Mouse (Mus musculus) CH12.LX (cell line): ENCODE results near the gene Abcd4. TPM values are rescaled to one million over a fixed set of nuclear protein-coding genes. Genes with fewer than 3 reads are reported as not detected.

Experiments used
- DNase-seq: peaks from one replicate; pipeline ENCODE4 v3.0.0-alpha.2; 2013; ENCODE audit errors: extremely low read depth
- H3K27ac ChIP-seq: 2 replicates; pipeline ENCODE4 v1.5.1; 2012; ENCODE audit warnings: low read depth, mild to moderate bottlenecking, control low read depth, moderate library complexity; ENCODE audit not compliant: insufficient read depth
- H3K27me3 ChIP-seq: replicated peaks from 2 replicates; pipeline ENCODE3; 2012; ENCODE audit warnings: inconsistent platforms
- H3K36me3 ChIP-seq, 2 experiments: replicated peaks in 1 of 2; 2 replicates each; pipeline versions ENCODE3 to v1.6.1; 2012; ENCODE audit warnings: inconsistent platforms in 1 of 2, low read length in 1 of 2, mild to moderate bottlenecking in 1 of 2, mixed read lengths in 1 of 2, moderate library complexity in 1 of 2; ENCODE audit not compliant: control insufficient read depth in 1 of 2, insufficient read depth in 1 of 2
- H3K4me1 ChIP-seq, 2 experiments: 2 replicates each; pipeline ENCODE4 v1.6.1; 2012; ENCODE audit warnings: inconsistent platforms in 1 of 2, moderate library complexity in 1 of 2; ENCODE audit not compliant: insufficient read depth in 2 of 2, control insufficient read depth in 1 of 2
- H3K4me2 ChIP-seq: 2 replicates; pipeline ENCODE4 v1.6.1; 2012; ENCODE audit warnings: low read depth, mild to moderate bottlenecking, control low read depth; ENCODE audit not compliant: poor library complexity, insufficient read depth, severe bottlenecking
- H3K4me3 ChIP-seq, 3 experiments: fragments of 150-350 bp in 1 of 3; sonication (generic) in 1 of 3; replicated peaks in 1 of 3; 2 replicates each; pipeline versions ENCODE3 to v1.5.1; 2011 to 2012; ENCODE audit warnings: low read depth in 2 of 3, low read length in 2 of 3, mild to moderate bottlenecking in 2 of 3, moderate library complexity in 2 of 3, control low read depth in 1 of 3, improper control_type of control experiment in 1 of 3, inconsistent platforms in 1 of 3, mixed read lengths in 1 of 3; ENCODE audit not compliant: poor library complexity in 1 of 3
- H3K79me2 ChIP-seq: replicated peaks from 2 replicates; pipeline ENCODE4 v1.6.1; 2012; ENCODE audit warnings: mild to moderate bottlenecking, moderate library complexity; ENCODE audit not compliant: control insufficient read depth, poor library complexity, insufficient read depth, severe bottlenecking; ENCODE audit errors: extremely low read depth
- H3K9ac ChIP-seq: 2 replicates; pipeline ENCODE4 v1.6.1; 2012; ENCODE audit warnings: low read depth, mild to moderate bottlenecking, control low read depth, moderate library complexity; ENCODE audit not compliant: insufficient read depth
- H3K9me3 ChIP-seq: replicated peaks from 2 replicates; pipeline ENCODE3; 2012; ENCODE audit warnings: low read length, inconsistent platforms, mixed read lengths
- BHLHE40 ChIP-seq: IDR thresholded peaks from 2 replicates; pipeline ENCODE4 v1.6.1; 2011; ENCODE audit warnings: mild to moderate bottlenecking, low read depth, low read length, improper control_type of control experiment
- CHD1 ChIP-seq: IDR thresholded peaks from 2 replicates; pipeline ENCODE4 v1.6.1; 2012; ENCODE audit warnings: low read depth, low read length, improper control_type of control experiment, inconsistent platforms
- CHD2 ChIP-seq: IDR thresholded peaks from 2 replicates; pipeline ENCODE4 v1.6.1; 2011; ENCODE audit warnings: low read length, improper control_type of control experiment
- CTCF ChIP-seq, 2 experiments: IDR thresholded peaks in 1 of 2; conservative IDR thresholded peaks in 1 of 2; 2 replicates each; pipeline ENCODE4 v1.5.1; 2011 to 2012; ENCODE audit warnings: low read depth in 2 of 2, low read length in 2 of 2, improper control_type of control experiment in 1 of 2, inconsistent platforms in 1 of 2, mild to moderate bottlenecking in 1 of 2, moderate library complexity in 1 of 2
- E2F4 ChIP-seq: IDR thresholded peaks from 2 replicates; pipeline ENCODE4 v1.6.1; 2011; ENCODE audit warnings: low read depth, low read length, improper control_type of control experiment; ENCODE audit not compliant: insufficient replicate concordance
- ELF1 ChIP-seq: IDR thresholded peaks from 2 replicates; pipeline ENCODE4 v1.6.1; 2014; ENCODE audit warnings: low read depth, mild to moderate bottlenecking, inconsistent platforms, low read length, improper control_type of control experiment
- EP300 ChIP-seq: IDR thresholded peaks from 2 replicates; pipeline ENCODE4 v1.6.1; 2011; ENCODE audit warnings: low read length, improper control_type of control experiment
- ETS1 ChIP-seq: conservative IDR thresholded peaks from 2 replicates; pipeline ENCODE4 v1.6.1; 2012; ENCODE audit warnings: low read depth, mild to moderate bottlenecking, inconsistent platforms, low read length, improper control_type of control experiment, moderate library complexity
- GABPA ChIP-seq: IDR thresholded peaks from 2 replicates; pipeline ENCODE4 v1.6.1; 2012; ENCODE audit warnings: low read depth, low read length, improper control_type of control experiment, inconsistent platforms; ENCODE audit not compliant: insufficient replicate concordance
- HCFC1 ChIP-seq: IDR thresholded peaks from 2 replicates; pipeline ENCODE4 v1.6.1; 2012; ENCODE audit warnings: low read depth, mild to moderate bottlenecking, inconsistent platforms, low read length, improper control_type of control experiment
- IRF4 ChIP-seq: IDR thresholded peaks from 2 replicates; pipeline ENCODE4 v1.6.1; 2014; ENCODE audit warnings: low read depth, mild to moderate bottlenecking, inconsistent platforms, low read length, improper control_type of control experiment
- JUN ChIP-seq: IDR thresholded peaks from 2 replicates; pipeline ENCODE4 v1.6.1; 2011; ENCODE audit warnings: low read depth, mild to moderate bottlenecking, low read length, improper control_type of control experiment, moderate library complexity; ENCODE audit not compliant: insufficient read depth
- JUND ChIP-seq: conservative IDR thresholded peaks from 2 replicates; pipeline ENCODE4 v1.6.1; 2011; ENCODE audit warnings: low read depth, low read length, improper control_type of control experiment
- KAT2A ChIP-seq: IDR thresholded peaks from 2 replicates; pipeline ENCODE4 v1.6.1; 2012; ENCODE audit warnings: low read length, improper control_type of control experiment, inconsistent platforms; ENCODE audit not compliant: insufficient replicate concordance
- MAFK ChIP-seq: IDR thresholded peaks from 2 replicates; pipeline ENCODE4 v1.6.1; 2011; ENCODE audit warnings: low read length, improper control_type of control experiment; ENCODE audit not compliant: insufficient replicate concordance
- MAX ChIP-seq: IDR thresholded peaks from 2 replicates; pipeline ENCODE4 v1.6.1; 2011; ENCODE audit warnings: low read length, improper control_type of control experiment
- MAZ ChIP-seq: IDR thresholded peaks from 2 replicates; pipeline ENCODE4 v1.6.1; 2012; ENCODE audit warnings: low read depth, mild to moderate bottlenecking, inconsistent platforms, low read length, improper control_type of control experiment, moderate library complexity
- MEF2A ChIP-seq: IDR thresholded peaks from 2 replicates; pipeline ENCODE4 v1.6.1; 2014; ENCODE audit warnings: low read depth, mild to moderate bottlenecking, inconsistent platforms, low read length, improper control_type of control experiment, borderline replicate concordance
- MXI1 ChIP-seq: IDR thresholded peaks from 2 replicates; pipeline ENCODE4 v1.6.1; 2011; ENCODE audit warnings: mild to moderate bottlenecking, low read depth, low read length, improper control_type of control experiment
- MYC ChIP-seq: IDR thresholded peaks from 2 replicates; pipeline ENCODE4 v1.6.1; 2011; ENCODE audit warnings: low read depth, mild to moderate bottlenecking, improper control_type of control experiment, low read length
- NELFE ChIP-seq: IDR thresholded peaks from 2 replicates; pipeline ENCODE4 v1.6.1; 2011; ENCODE audit warnings: low read depth, low read length, improper control_type of control experiment
- NRF1 ChIP-seq: IDR thresholded peaks from 2 replicates; pipeline ENCODE4 v1.6.1; 2014; ENCODE audit warnings: low read depth, mild to moderate bottlenecking, inconsistent platforms, low read length, improper control_type of control experiment, moderate library complexity
- PAX5 ChIP-seq: IDR thresholded peaks from 2 replicates; pipeline ENCODE4 v1.6.1; 2012; ENCODE audit warnings: low read length, inconsistent platforms, mixed read lengths
- POLR2A ChIP-seq: IDR thresholded peaks from 2 replicates; pipeline ENCODE4 v1.6.1; 2011; ENCODE audit warnings: low read depth, mild to moderate bottlenecking, improper control_type of control experiment, low read length
- POLR2AphosphoS2 ChIP-seq: IDR thresholded peaks from 2 replicates; pipeline ENCODE4 v1.6.1; 2011; ENCODE audit warnings: low read depth, low read length, improper control_type of control experiment
- RAD21 ChIP-seq: IDR thresholded peaks from 2 replicates; pipeline ENCODE4 v1.6.1; 2011; ENCODE audit warnings: low read depth, mild to moderate bottlenecking, low read length, improper control_type of control experiment, moderate library complexity
- RCOR1 ChIP-seq: conservative IDR thresholded peaks from 2 replicates; pipeline ENCODE4 v1.6.1; 2012; ENCODE audit warnings: low read depth, mild to moderate bottlenecking, inconsistent platforms, low read length, improper control_type of control experiment
- SIN3A ChIP-seq: IDR thresholded peaks from 2 replicates; pipeline ENCODE4 v1.6.1; 2012; ENCODE audit warnings: low read length, improper control_type of control experiment, inconsistent platforms
- SMC3 ChIP-seq: IDR thresholded peaks from 2 replicates; pipeline ENCODE4 v1.6.1; 2011; ENCODE audit warnings: low read depth, low read length, improper control_type of control experiment
- TBP ChIP-seq: conservative IDR thresholded peaks from 2 replicates; pipeline ENCODE4 v1.6.1; 2011; ENCODE audit warnings: low read depth, low read length, improper control_type of control experiment
- TCF12 ChIP-seq: IDR thresholded peaks from 2 replicates; pipeline ENCODE4 v1.6.1; 2014; ENCODE audit warnings: low read depth, mild to moderate bottlenecking, inconsistent platforms, low read length, improper control_type of control experiment
- UBTF ChIP-seq: IDR thresholded peaks from 2 replicates; pipeline ENCODE4 v1.6.1; 2012; ENCODE audit warnings: low read depth, mild to moderate bottlenecking, inconsistent platforms, low read length, improper control_type of control experiment, moderate library complexity
- USF1 ChIP-seq: IDR thresholded peaks from 2 replicates; pipeline ENCODE4 v1.6.1; 2014; ENCODE audit warnings: low read depth, mild to moderate bottlenecking, inconsistent platforms, low read length, improper control_type of control experiment
- USF2 ChIP-seq: conservative IDR thresholded peaks from 2 replicates; pipeline ENCODE4 v1.6.1; 2011; ENCODE audit warnings: low read depth, low read length, improper control_type of control experiment
- ZC3H11A ChIP-seq: IDR thresholded peaks from 2 replicates; pipeline ENCODE4 v1.6.1; 2012; ENCODE audit warnings: low read depth, mild to moderate bottlenecking, inconsistent platforms, low read length, improper control_type of control experiment
- ZKSCAN1 ChIP-seq: IDR thresholded peaks from 2 replicates; pipeline ENCODE4 v1.6.1; 2012; ENCODE audit warnings: low read depth, inconsistent platforms, low read length, improper control_type of control experiment, borderline replicate concordance
- ZMIZ1 ChIP-seq: IDR thresholded peaks from 2 replicates; pipeline ENCODE4 v1.6.1; 2012; ENCODE audit warnings: low read depth, mild to moderate bottlenecking, inconsistent platforms, low read length, improper control_type of control experiment
- ZNF384 ChIP-seq: IDR thresholded peaks from 2 replicates; pipeline ENCODE4 v1.6.1; 2012; ENCODE audit warnings: low read depth, low read length, improper control_type of control experiment, inconsistent platforms
- dilution Hi-C: fragments of 300-500 bp; cut with MboI; formaldehyde crosslinking; loops from 2 replicates; pipeline ENCODE4 v1.14.3; 2020; ENCODE audit warnings: low sequenced_read_pairs; ENCODE audit not compliant: extremely low pct_unique_long_range_greater_than_20kb, extremely low pct_ligation_motif_present
- in situ Hi-C: fragments of 300-500 bp; cut with MboI; formaldehyde crosslinking; loops from 3 replicates; pipeline ENCODE4 v1.14.3; 2019; ENCODE audit warnings: low sequenced_read_pairs, low pct_ligation_motif_present, low pct_unique_long_range_greater_than_20kb, mixed read lengths
- polyA plus RNA-seq: library from polyadenylated mRNA; unstranded; fragments of >175 nt; gene quantifications from 2 replicates; pipeline ENCODE4 v1.2.1, GENCODE M21; 2012; ENCODE audit warnings: low read depth; ENCODE audit not compliant: insufficient read length
- total RNA-seq, 2 experiments: library from RNA; depleted of rRNA; stranded (reverse); fragments of 300-350 nt in 1 of 2; fragments of >200 nt in 1 of 2; gene quantifications; 2 replicates each; pipeline ENCODE4 v1.2.3; 2012 to 2014

Abcd4 gene
- 5.8 and 8.4 TPM in 2 replicates for total RNA-seq (2012; rRNA removed)
- total RNA-seq (2014; rRNA removed), result 4.3 and 4.7 TPM in 2 replicates
- polyA plus RNA-seq, result 10.2 and 11.1 TPM in 2 replicates

DNA sequence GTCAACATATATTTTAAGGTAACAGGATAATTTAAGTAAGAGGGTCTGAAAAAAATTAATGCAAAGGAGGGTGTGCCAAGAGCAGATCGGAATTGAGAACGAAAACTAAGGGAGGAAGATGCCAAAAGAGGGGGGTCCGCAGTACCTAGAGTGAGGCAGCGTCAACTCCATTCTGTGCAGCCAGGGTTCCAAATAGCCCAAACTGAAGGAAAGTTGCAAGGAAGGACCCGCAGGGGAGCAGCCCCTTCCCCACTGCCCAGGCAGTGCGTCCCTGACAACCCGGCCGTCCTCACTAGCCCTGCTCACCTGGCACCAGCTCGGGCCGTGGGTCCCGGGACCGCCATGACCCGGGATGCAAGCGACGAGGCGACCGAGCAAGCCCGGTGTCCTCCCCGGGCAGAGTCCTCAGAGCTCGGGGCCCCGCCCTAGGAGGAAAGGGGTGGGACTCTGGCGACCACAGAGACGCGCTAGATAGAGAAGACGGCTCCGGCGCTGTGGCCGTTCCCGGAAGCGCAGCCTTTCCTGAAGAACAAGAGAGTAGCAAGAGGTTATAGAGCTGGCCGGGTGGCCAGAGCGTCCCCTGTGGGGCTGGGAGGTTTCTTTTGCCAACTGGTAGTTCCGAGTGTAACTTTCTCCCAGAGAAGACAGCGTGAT lies at the start of gene Abcd4:
Gene Abcd4, minus strand, starts transcription at position 437 of the 654 bp plus-strand sequence.
- dilution Hi-C loops (no loop called here), in situ Hi-C loops (no loop called here)
- Histone ChIP-seq H3K27me3 (no peaks in the 10 kb centered on the region), H3K27ac (0 out of 2 replicates have a peak within 1 kb of the TSS, but pooled peaks have one; percentile 32), H3K9ac (peak within 1 kb of the TSS; percentile 96), H3K4me3 (peak within 1 kb of the TSS; percentile 83 to 100 (median 92)), H3K4me1 (peaks cover 14 to 38% of the 10 kb centered on the region in 2 experiments), H3K79me2 (no peaks in the 10 kb centered on the region), H3K4me2 (peak within 1 kb of the TSS; percentile 87), H3K9me3 (no peaks in the 10 kb centered on the region), H3K36me3 (peaks cover 5 to 26% of the 10 kb centered on the region in 2 experiments)
- TF ChIP-seq MAFK (no peak), USF1 (no peak), HCFC1 (peak; percentile 90), ZKSCAN1 (no peak), JUN (no peak), MXI1 (no peak; the same call in 1 of the 2 replicates), CHD1 (no peak), ETS1 (no peak), UBTF (no peak), BHLHE40 (no peak), CHD2 (no peak), SMC3 (no peak), MAZ (peak; percentile 92), MYC (0 out of 2 replicates have a peak, but pooled peaks have one; percentile 5), ZC3H11A (no peak), RCOR1 (no peak), POLR2A (peak; percentile 94), TBP (peak; percentile 88), POLR2AphosphoS2 (0 out of 2 replicates have a peak, but pooled peaks have one; percentile 47), NELFE (peak; percentile 58; the same call in 1 of the 2 replicates), NRF1 (0 out of 2 replicates have a peak, but pooled peaks have one; percentile 24), GABPA (peak; percentile 55), KAT2A (peak; percentile 71; the same call in 1 of the 2 replicates), IRF4 (peak; percentile 72), SIN3A (peak; percentile 91), ZMIZ1 (peak; percentile 89), TCF12 (peak; percentile 81), ELF1 (peak; percentile 100), USF2 (no peak), PAX5 (no peak), MAX (peak; percentile 22; the same call in 1 of the 2 replicates), MEF2A (peak; percentile 73; the same call in 1 of the 2 replicates), ZNF384 (0 out of 2 replicates have a peak, but pooled peaks have one; percentile 17), EP300 (no peak), CTCF (conservative IDR thresholded peaks at IDR 0.05 in 1 of 2, IDR thresholded peaks at IDR 0.05 in 1 of 2; ENCODE audit: low read depth in 2 of 2, low read length in 2 of 2) (peak in 1 of 2 experiments; percentile 69; a peak in 2 of 4 replicates), JUND (no peak), RAD21 (no peak), E2F4 (no peak)
- DNase-seq, result peak; percentile 93
